In genomic region chr10:96132161-96132560, GRCm38 (mm10) we compare ENCODE assay signal across 8 mouse cellular contexts. TPM values are rescaled to one million over a fixed set of nuclear protein-coding genes. Genes with fewer than 3 reads are reported as not detected.
A peak's percentile ranks its signal among the peaks of the same experiment; 100 is the strongest.
DNase-seq lines count a peak whose midpoint lies in the region; ATAC-seq lines count a peak whose summit lies in the region.
"Had no signal": no experiment of that assay in that cellular context is flagged by ENCODE, and none has a peak within 500 bp of the region (broad histone marks: within the 10 kb centered on the region; RNA-seq: fewer than 3 reads in every experiment).

No protein-coding gene starts in this region.

- no peak overlapping the region for H3K4me3 ChIP-seq in forebrain, embryonic 15.5 days
- peak overlapping the region; percentile 3 for H3K4me3 ChIP-seq in megakaryocyte, embryonic 14.5 days (replicated peaks)
- H3K4me3 ChIP-seq: liver, embryonic 15.5 days had no signal

- no peaks in the 10 kb centered on the region for H3K36me3 ChIP-seq in forebrain, embryonic 15.5 days
- no peaks in the 10 kb centered on the region for H3K36me3 ChIP-seq in megakaryocyte, embryonic 14.5 days (replicated peaks; ENCODE audit: low read length)
- H3K36me3 ChIP-seq: liver, embryonic 15.5 days had no signal

- ATAC-seq in forebrain, embryonic 15.5 days (replicated peaks): peak; percentile 69

- H3K27ac ChIP-seq in forebrain, embryonic 15.5 days (replicated peaks): no peak overlapping the region
- H3K27ac ChIP-seq: liver, embryonic 15.5 days had no signal

- WGBS in forebrain, embryonic 15.5 days: 25% methylated on average over 6 of the region's 6 CpGs

- H3K4me2 ChIP-seq in forebrain, embryonic 15.5 days (replicated peaks): no peak overlapping the region
- H3K4me2 ChIP-seq: liver, embryonic 15.5 days had no signal

- peak; percentile 64 for DNase-seq in ZHBTc4 (ENCODE audit: low read depth, low spot score)
- DNase-seq in cerebellum, adult 11 months: peak; percentile 42
- DNase-seq in hindlimb bud, embryonic 11.5 days (ENCODE audit: extremely low spot score, low read depth, low spot score): peak; percentile 50
- DNase-seq in layer of hippocampus, postnatal 36 days: peak; percentile 26 to 45
- DNase-seq in right cerebral cortex, postnatal 36 days (ENCODE audit: low spot score in 2 of 2): peak; percentile 10 to 18

- H3K9me3 ChIP-seq in forebrain, embryonic 15.5 days: no peaks in the 10 kb centered on the region
- no peaks in the 10 kb centered on the region for H3K9me3 ChIP-seq in megakaryocyte, embryonic 14.5 days
- H3K9me3 ChIP-seq: liver, embryonic 15.5 days had no signal

- H3K9ac ChIP-seq in forebrain, embryonic 15.5 days (replicated peaks): no peak overlapping the region
- H3K9ac ChIP-seq: liver, embryonic 15.5 days had no signal

- H3K27me3 ChIP-seq in forebrain, embryonic 15.5 days: no peaks in the 10 kb centered on the region
- no peaks in the 10 kb centered on the region for H3K27me3 ChIP-seq in megakaryocyte, embryonic 14.5 days (replicated peaks)
- H3K27me3 ChIP-seq: liver, embryonic 15.5 days had no signal

- no peaks in the 10 kb centered on the region for H3K4me1 ChIP-seq in forebrain, embryonic 15.5 days
- peaks cover 47% of the 10 kb centered on the region for H3K4me1 ChIP-seq in megakaryocyte, embryonic 14.5 days

RNA-seq across cellular contexts. Expression of gene Gm5426, which starts 4.2 kb away (rescaled TPM):
- not detected in 2 replicates for polyA plus RNA-seq in forebrain, embryonic 15.5 days (2015; fragmentation: Nextera tagmentation; extraction: Ambion mirVana)
- total RNA-seq in layer of hippocampus, postnatal 36 days (2021): not detected
- polyA plus RNA-seq in megakaryocyte, embryonic 14.5 days (2012; ENCODE audit: insufficient read depth, low replicate concordance): not detected in 2 replicates
- polyA plus RNA-seq: liver, embryonic 15.5 days had no signal

Comparison
In these comparisons a context has a peak if more than half of its experiments do, and no peak if none do; other contexts are left out.
1. DNase-seq: peak in every context shown above with its lines; median percentile 64 in ZHBTc4; 50 in hindlimb bud, embryonic 11.5 days; 42 in cerebellum, adult 11 months; 36 in layer of hippocampus, postnatal 36 days; 14 in right cerebral cortex, postnatal 36 days.